Mouse (Mus musculus) G1E (cell line): ENCODE measurements around the gene Nxpe5. TPM values are rescaled to one million over a fixed set of nuclear protein-coding genes. Genes with fewer than 3 reads are reported as not detected.

Experiments
- ATAC-seq: 2 replicates; pipeline ENCODE4 v1.8.0; 2016; ENCODE audit warnings: mild to moderate bottlenecking; ENCODE audit not compliant: insufficient number of reproducible peaks, poor library complexity, low FRiP score, severe bottlenecking; ENCODE audit errors: extremely low read depth
- DNase-seq: peaks from one replicate; pipeline ENCODE4 v3.0.0; 2012; ENCODE audit warnings: low spot score
- H3K27me3 ChIP-seq: 2 replicates; pipeline ENCODE4 v1.6.1; 2012; ENCODE audit warnings: mild to moderate bottlenecking, low read length, inconsistent platforms; ENCODE audit not compliant: insufficient read depth
- H3K36me3 ChIP-seq: replicated peaks from 2 replicates; pipeline ENCODE3; 2012; ENCODE audit warnings: mild to moderate bottlenecking, inconsistent platforms
- H3K4me1 ChIP-seq: 2 replicates; pipeline ENCODE4 v1.6.1; 2012; ENCODE audit warnings: low read depth, low read length, inconsistent platforms, mixed read lengths; ENCODE audit not compliant: insufficient read depth
- H3K4me3 ChIP-seq: 2 replicates; pipeline ENCODE4 v1.5.1; 2012; ENCODE audit warnings: low read depth, mild to moderate bottlenecking, inconsistent platforms, low read length, moderate library complexity, mixed read lengths
- H3K9me3 ChIP-seq: replicated peaks from 2 replicates; pipeline ENCODE4 v1.6.1; 2012; ENCODE audit warnings: inconsistent platforms
- CTCF ChIP-seq: IDR thresholded peaks from 2 replicates; pipeline ENCODE4 v1.5.1; 2012; ENCODE audit warnings: low read depth, low read length, inconsistent platforms, mixed read lengths
- GATA1 ChIP-seq: IDR thresholded peaks from 2 replicates; pipeline ENCODE4 v1.6.1; 2012; ENCODE audit warnings: borderline replicate concordance, low read length, inconsistent platforms, mixed read lengths
- GATA2 ChIP-seq: IDR thresholded peaks from 2 replicates; pipeline ENCODE4 v1.6.1; 2012; ENCODE audit warnings: low read depth, low read length, inconsistent platforms, borderline replicate concordance
- POLR2AphosphoS5 ChIP-seq: IDR thresholded peaks from 2 replicates; pipeline ENCODE4 v1.6.1; 2012; ENCODE audit warnings: low read depth, low read length, inconsistent platforms; ENCODE audit not compliant: insufficient replicate concordance
- TAL1 ChIP-seq: conservative IDR thresholded peaks from 2 replicates; pipeline ENCODE4 v1.6.1; 2012; ENCODE audit warnings: low read depth, low read length, inconsistent platforms, mixed read lengths
- polyA plus RNA-seq: library from polyadenylated mRNA; stranded (reverse); fragments of >175 nt; gene quantifications from 2 replicates; pipeline ENCODE4 v1.2.3, GENCODE M21; 2012
- total RNA-seq, 2 experiments: library from RNA; stranded (forward) in 1 of 2; stranded (reverse) in 1 of 2; fragments of 200-1000 nt in 1 of 2; fragments of >200 nt in 1 of 2; fragmentation: Nextera tagmentation in 1 of 2; gene quantifications; 2 replicates each; pipeline ENCODE4 v1.2.3; 2014 to 2017

The Nxpe5 gene
- total and polyA plus RNA-seq, 3 experiments, result 0.38 TPM; not detected in 2

DNA sequence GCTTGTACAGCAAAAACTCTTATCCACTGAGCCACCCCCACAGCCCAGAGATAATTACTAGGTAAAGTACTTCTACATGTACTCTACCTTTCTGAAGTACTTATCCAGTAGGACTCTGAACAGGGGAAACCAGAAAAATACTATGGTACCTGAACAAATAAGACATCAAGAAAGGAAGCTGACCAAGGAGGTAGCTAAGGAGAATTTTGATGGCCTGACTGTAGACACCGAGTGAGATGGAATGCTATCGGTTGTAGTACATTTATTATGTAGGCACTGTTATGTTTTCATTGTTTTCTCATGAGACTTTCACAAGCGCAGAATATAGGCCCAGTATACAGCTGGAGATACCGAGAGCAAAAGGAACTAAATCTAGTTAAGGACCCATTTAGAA is 31.9 kb downstream of the Nxpe5 start:
- H3K4me1 ChIP-seq, result peaks cover 80% of the 10 kb centered on the region
- H3K27me3 ChIP-seq, result no peaks in the 10 kb centered on the region
- 0 out of 2 replicates have a peak, but pooled peaks cover 3% of the 10 kb centered on the region for H3K9me3 ChIP-seq
- no peak for TF ChIP-seq CTCF
- TF ChIP-seq GATA1, result no peak
- no peak for TF ChIP-seq POLR2AphosphoS5
- no peak for TF ChIP-seq GATA2
- no peak for TF ChIP-seq TAL1
- ATAC-seq, result no peak
- peaks cover 61% of the 10 kb centered on the region for H3K36me3 ChIP-seq
- no peak overlapping the region; the same call in 1 of the 2 replicates for H3K4me3 ChIP-seq
- no peak for DNase-seq

DNA sequence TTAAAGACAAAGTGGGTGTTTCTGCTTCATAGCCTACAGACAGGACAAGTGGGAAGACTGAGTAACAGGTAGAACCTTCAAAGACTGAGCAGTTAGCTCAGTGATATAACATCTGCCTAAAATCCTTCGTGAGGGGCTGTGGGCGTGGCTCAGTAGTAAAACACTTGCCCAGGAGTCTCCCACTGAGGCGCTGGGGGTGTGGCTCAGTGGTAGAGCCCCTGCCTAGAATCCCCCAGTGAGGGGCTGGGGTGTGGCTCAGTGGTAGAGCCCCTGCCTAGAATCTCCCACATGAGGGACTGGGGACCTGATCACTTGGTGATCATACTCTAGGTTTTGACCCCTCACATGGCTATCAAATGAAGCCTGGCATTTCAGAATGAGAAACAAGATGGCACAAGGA is 32.4 kb downstream of the Nxpe5 start:
- Histone ChIP-seq H3K36me3 (peaks cover 65% of the 10 kb centered on the region), H3K9me3 (0 out of 2 replicates have a peak, but pooled peaks cover under 1% of the 10 kb centered on the region), H3K27me3 (no peaks in the 10 kb centered on the region), H3K4me3 (no peak overlapping the region; the same call in 1 of the 2 replicates), H3K4me1 (peaks cover 84% of the 10 kb centered on the region)
- TF ChIP-seq TAL1 (no peak), POLR2AphosphoS5 (no peak), GATA1 (no peak), CTCF (no peak), GATA2 (no peak)
- DNase-seq (no peak), ATAC-seq (no peak)

- H3K9me3 ChIP-seq, result no peaks in the 10 kb centered on the region
- ATAC-seq (no peak), DNase-seq (no peak)
- peaks cover 86% of the 10 kb centered on the region for H3K4me1 ChIP-seq
- no peak for TF ChIP-seq TAL1
- TF ChIP-seq GATA2, result no peak
- no peak for TF ChIP-seq GATA1
- TF ChIP-seq CTCF, result no peak
- TF ChIP-seq POLR2AphosphoS5, result no peak
- H3K36me3 ChIP-seq, result peaks cover 65% of the 10 kb centered on the region
- H3K27me3 ChIP-seq, result no peaks in the 10 kb centered on the region
- H3K4me3 ChIP-seq, result peak overlapping the region; percentile 69; the same call in 1 of the 2 replicates
These were observed 32.8 kb downstream of the Nxpe5 start for GRCm38 (mm10) chr5:138258542-138258941.

DNA sequence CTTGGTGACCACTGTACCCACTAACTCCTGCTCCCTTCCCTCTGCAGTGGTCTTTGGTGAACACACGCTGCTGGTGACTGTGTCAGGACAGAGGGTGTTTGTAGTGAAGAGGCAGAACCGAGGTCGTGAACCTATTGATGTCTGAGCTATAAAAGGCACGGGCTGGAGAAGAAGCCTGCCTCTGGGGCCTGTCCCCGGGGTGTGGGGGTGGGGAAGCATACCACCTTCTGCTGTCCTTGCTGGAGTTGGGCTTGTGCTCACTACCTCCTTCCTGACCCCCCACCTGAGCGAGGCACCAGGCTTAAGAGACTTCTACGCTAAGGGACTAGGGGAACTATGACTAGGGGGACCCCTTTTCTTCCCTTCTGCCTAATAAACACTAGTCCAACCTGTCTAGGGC is 33.3 kb downstream of the Nxpe5 start:
- ATAC-seq (no peak), DNase-seq (no peak)
- H3K36me3 ChIP-seq, result peaks cover 65% of the 10 kb centered on the region
- no peaks in the 10 kb centered on the region for H3K27me3 ChIP-seq
- TF ChIP-seq GATA2 (no peak), GATA1 (no peak), TAL1 (no peak), CTCF (no peak), POLR2AphosphoS5 (no peak)
- peaks cover 86% of the 10 kb centered on the region for H3K4me1 ChIP-seq
- peak overlapping the region; percentile 69; the same call in 1 of the 2 replicates for H3K4me3 ChIP-seq
- no peaks in the 10 kb centered on the region for H3K9me3 ChIP-seq

GRCm38 (mm10) chr5:138260051-138260450 is 34.4 kb downstream of the Nxpe5 start:
- TF ChIP-seq GATA2 (no peak), CTCF (no peak), TAL1 (no peak), POLR2AphosphoS5 (no peak), GATA1 (no peak)
- Histone ChIP-seq H3K36me3 (peaks cover 66% of the 10 kb centered on the region), H3K27me3 (no peaks in the 10 kb centered on the region), H3K4me3 (peak overlapping the region; percentile 69), H3K4me1 (peaks cover 86% of the 10 kb centered on the region), H3K9me3 (no peaks in the 10 kb centered on the region)
- DNase-seq, result no peak
- no peak for ATAC-seq

DNA sequence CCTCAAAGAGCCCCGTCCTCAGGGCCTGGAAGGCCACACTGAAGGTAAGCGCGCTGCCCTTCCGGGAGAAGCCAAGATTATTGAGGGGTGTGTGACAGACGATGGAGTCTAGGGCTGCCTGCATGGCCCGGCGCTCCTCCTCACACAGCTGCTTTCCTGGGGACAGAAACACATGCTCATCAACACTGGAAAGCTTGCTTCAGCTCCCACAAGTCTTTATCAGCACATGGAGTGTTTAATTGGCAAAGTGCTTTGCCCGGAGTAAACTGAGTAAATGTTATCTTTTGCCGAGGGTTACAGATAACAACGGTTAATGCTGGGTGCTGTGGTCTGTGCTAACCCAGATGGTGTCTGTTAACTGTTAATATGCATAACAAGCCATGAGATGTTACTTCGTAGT is 35.1 kb downstream of the Nxpe5 start:
- Histone ChIP-seq H3K9me3 (no peaks in the 10 kb centered on the region), H3K4me1 (peaks cover 90% of the 10 kb centered on the region), H3K27me3 (no peaks in the 10 kb centered on the region), H3K36me3 (peaks cover 74% of the 10 kb centered on the region), H3K4me3 (peak overlapping the region; percentile 93; the same call in 1 of the 2 replicates)
- peak; percentile 78 for DNase-seq
- TF ChIP-seq GATA2 (no peak), GATA1 (no peak), TAL1 (peak; percentile 77), POLR2AphosphoS5 (no peak)
- peak; percentile 67 for ATAC-seq

GRCm38 (mm10) chr5:138262001-138262400 is 36.3 kb downstream of the Nxpe5 start:
- TF ChIP-seq POLR2AphosphoS5 (no peak), TAL1 (no peak), GATA2 (no peak), CTCF (no peak), GATA1 (no peak)
- no peak for ATAC-seq

More at GRCm38 (mm10) chr5:138262001-138262400, 36.3 kb downstream of the Nxpe5 start:
- Histone ChIP-seq H3K36me3 (peaks cover 77% of the 10 kb centered on the region), H3K4me3 (peak overlapping the region; percentile 93), H3K27me3 (no peaks in the 10 kb centered on the region), H3K4me1 (peaks cover 79% of the 10 kb centered on the region), H3K9me3 (no peaks in the 10 kb centered on the region)
- peak; percentile 63 for DNase-seq
